Mouse (Mus musculus) kidney, adult 2 months (tissue): ENCODE measurements at regions not wholly inside any gene's neighbourhood (a gene's known extent, or its start where the extent isn't known, plus 50 kb on each side); places are given as distances from the start of the nearest gene placed in this dataset.

Experiments
- CTCF ChIP-seq: fragments of 200-500 bp; conservative IDR thresholded peaks from 2 replicates; pipeline ENCODE4 v1.5.1; 2011; ENCODE audit warnings: low read depth, mild to moderate bottlenecking, control low read depth, low read length, moderate library complexity, mixed read lengths; ENCODE audit not compliant: insufficient read depth, insufficient read length
- POLR2A ChIP-seq: fragments of 200-500 bp; IDR thresholded peaks from one replicate; pipeline ENCODE4 v1.6.1; 2011; ENCODE audit warnings: low read depth, low read length, control low read depth

- TF ChIP-seq CTCF (no peak), POLR2A (no peak)
Observed at GRCm38 (mm10) chr13:84625527-84625926, 403.4 kb downstream of the Tmem161b start.
